Mouse (Mus musculus): ENCODE measurements around the gene Myt1l. TPM values are rescaled to one million over a fixed set of nuclear protein-coding genes. Genes with fewer than 3 reads are reported as not detected.
A peak's percentile ranks its signal among the peaks of the same experiment; 100 is the strongest.

Myt1l gene
- polyA plus RNA-seq, 1 experiment from 2014 or later, result 265 TPM

GRCm38 (mm10) chr12:29897533-29898085, 369.4 kb downstream of the Myt1l start:
- Histone ChIP-seq H3K36me3 (ENCODE audit: control insufficient read depth, insufficient read depth, low read length) (peaks cover 21% of the 10 kb centered on the region; the same call in 1 of the 2 replicates), H3K4me3 (ENCODE audit: low read depth, low read length) (no peak overlapping the region), H3K9me3 (ENCODE audit: control insufficient read depth, low read length) (no peaks in the 10 kb centered on the region), H3K27ac (ENCODE audit: low read depth, low read length) (no peak overlapping the region), H3K27me3 (ENCODE audit: control insufficient read depth, insufficient read depth, low read length) (no peaks in the 10 kb centered on the region), H3K4me1 (ENCODE audit: control insufficient read depth, insufficient read depth, low read length) (no peaks in the 10 kb centered on the region), H3K4me2 (ENCODE audit: low read depth, low read length) (no peak overlapping the region), H3K9ac (replicated peaks; ENCODE audit: low read depth, low read length) (no peak overlapping the region)
- 79% methylated on average over 3 of the region's 3 CpGs for WGBS
- no peak for ATAC-seq (ENCODE audit: low read depth)

GRCm38 (mm10) chr12:29904101-29904874, 376.1 kb downstream of the Myt1l start:
- Histone ChIP-seq H3K9ac (replicated peaks; ENCODE audit: low read depth, low read length) (no peak overlapping the region), H3K36me3 (ENCODE audit: control insufficient read depth, insufficient read depth, low read length) (no peaks in the 10 kb centered on the region), H3K4me2 (ENCODE audit: low read depth, low read length) (no peak overlapping the region), H3K27me3 (ENCODE audit: control insufficient read depth, insufficient read depth, low read length) (no peaks in the 10 kb centered on the region), H3K4me3 (ENCODE audit: low read depth, low read length) (no peak overlapping the region), H3K4me1 (ENCODE audit: control insufficient read depth, insufficient read depth, low read length) (no peaks in the 10 kb centered on the region), H3K27ac (ENCODE audit: low read depth, low read length) (no peak overlapping the region), H3K9me3 (ENCODE audit: control insufficient read depth, low read length) (no peaks in the 10 kb centered on the region)
- 74% methylated on average over 4 of the region's 4 CpGs for WGBS
- ATAC-seq (ENCODE audit: low read depth), result no peak

GRCm38 (mm10) chr12:29907056-29907455, 378.9 kb downstream of the Myt1l start:
- Histone ChIP-seq H3K27me3 (ENCODE audit: control insufficient read depth, insufficient read depth, low read length) (no peaks in the 10 kb centered on the region), H3K36me3 (ENCODE audit: control insufficient read depth, insufficient read depth, low read length) (0 out of 2 replicates have a peak, but pooled peaks cover 14% of the 10 kb centered on the region), H3K9ac (replicated peaks; ENCODE audit: low read depth, low read length) (no peak overlapping the region), H3K27ac (ENCODE audit: low read depth, low read length) (no peak overlapping the region), H3K4me1 (ENCODE audit: control insufficient read depth, insufficient read depth, low read length) (no peaks in the 10 kb centered on the region), H3K9me3 (ENCODE audit: control insufficient read depth, low read length) (no peaks in the 10 kb centered on the region), H3K4me3 (ENCODE audit: low read depth, low read length) (no peak overlapping the region), H3K4me2 (ENCODE audit: low read depth, low read length) (no peak overlapping the region)
- no peak; the same call in 1 of the 2 replicates for ATAC-seq (ENCODE audit: low read depth)
- 48% methylated on average over 2 of the region's 2 CpGs for WGBS

- no peak overlapping the region for H3K4me2 ChIP-seq (ENCODE audit: low read depth, low read length)
- H3K4me3 ChIP-seq (ENCODE audit: low read depth, low read length), result no peak overlapping the region
- no peak overlapping the region for H3K9ac ChIP-seq (replicated peaks; ENCODE audit: low read depth, low read length)
- H3K9me3 ChIP-seq (ENCODE audit: control insufficient read depth, low read length), result no peaks in the 10 kb centered on the region
- H3K27ac ChIP-seq (ENCODE audit: low read depth, low read length), result no peak overlapping the region
- 86% methylated on average over 3 of the region's 3 CpGs for WGBS
- no peaks in the 10 kb centered on the region for H3K27me3 ChIP-seq (ENCODE audit: control insufficient read depth, insufficient read depth, low read length)
- H3K36me3 ChIP-seq (ENCODE audit: control insufficient read depth, insufficient read depth, low read length), result peaks cover 50% of the 10 kb centered on the region
- no peak for ATAC-seq (ENCODE audit: low read depth)
- H3K4me1 ChIP-seq (ENCODE audit: control insufficient read depth, insufficient read depth, low read length), result no peaks in the 10 kb centered on the region
Measured at GRCm38 (mm10) chr12:29916139-29916538, 388.0 kb downstream of the Myt1l start.

- no peak overlapping the region for H3K4me3 ChIP-seq (ENCODE audit: low read depth, low read length)
- ATAC-seq (ENCODE audit: low read depth), result no peak
- peaks cover 45% of the 10 kb centered on the region for H3K36me3 ChIP-seq (ENCODE audit: control insufficient read depth, insufficient read depth, low read length)
- 83% methylated on average over 6 of the region's 6 CpGs for WGBS
- H3K9ac ChIP-seq (replicated peaks; ENCODE audit: low read depth, low read length), result no peak overlapping the region
- H3K27ac ChIP-seq (ENCODE audit: low read depth, low read length), result no peak overlapping the region
- no peaks in the 10 kb centered on the region for H3K9me3 ChIP-seq (ENCODE audit: control insufficient read depth, low read length)
- no peaks in the 10 kb centered on the region for H3K27me3 ChIP-seq (ENCODE audit: control insufficient read depth, insufficient read depth, low read length)
- H3K4me2 ChIP-seq (ENCODE audit: low read depth, low read length), result no peak overlapping the region
- no peaks in the 10 kb centered on the region for H3K4me1 ChIP-seq (ENCODE audit: control insufficient read depth, insufficient read depth, low read length)
Measured at GRCm38 (mm10) chr12:29916807-29917206, 388.6 kb downstream of the Myt1l start.

GRCm38 (mm10) chr12:29920298-29920697, 392.1 kb downstream of the Myt1l start:
- ATAC-seq (ENCODE audit: low read depth), result no peak
- H3K9me3 ChIP-seq (ENCODE audit: control insufficient read depth, low read length), result no peaks in the 10 kb centered on the region
- H3K4me1 ChIP-seq (ENCODE audit: control insufficient read depth, insufficient read depth, low read length), result no peaks in the 10 kb centered on the region
- H3K9ac ChIP-seq (replicated peaks; ENCODE audit: low read depth, low read length), result no peak overlapping the region
- H3K4me3 ChIP-seq (ENCODE audit: low read depth, low read length), result no peak overlapping the region
- no peaks in the 10 kb centered on the region for H3K27me3 ChIP-seq (ENCODE audit: control insufficient read depth, insufficient read depth, low read length)
- no peak overlapping the region for H3K27ac ChIP-seq (ENCODE audit: low read depth, low read length)
- peaks cover 30% of the 10 kb centered on the region for H3K36me3 ChIP-seq (ENCODE audit: control insufficient read depth, insufficient read depth, low read length)
- 85% methylated on average over 7 of the region's 7 CpGs for WGBS
- no peak overlapping the region for H3K4me2 ChIP-seq (ENCODE audit: low read depth, low read length)

- Histone ChIP-seq H3K27ac (ENCODE audit: low read depth, low read length) (no peak overlapping the region), H3K4me3 (ENCODE audit: low read depth, low read length) (no peak overlapping the region), H3K36me3 (ENCODE audit: control insufficient read depth, insufficient read depth, low read length) (peaks cover 19% of the 10 kb centered on the region), H3K9ac (replicated peaks; ENCODE audit: low read depth, low read length) (no peak overlapping the region), H3K9me3 (ENCODE audit: control insufficient read depth, low read length) (no peaks in the 10 kb centered on the region), H3K27me3 (ENCODE audit: control insufficient read depth, insufficient read depth, low read length) (no peaks in the 10 kb centered on the region), H3K4me2 (ENCODE audit: low read depth, low read length) (no peak overlapping the region), H3K4me1 (ENCODE audit: control insufficient read depth, insufficient read depth, low read length) (no peaks in the 10 kb centered on the region)
- ATAC-seq (ENCODE audit: low read depth), result no peak
- WGBS, result 88% methylated on average over 11 of the region's 11 CpGs
Measured at GRCm38 (mm10) chr12:29921481-29921880, 393.3 kb downstream of the Myt1l start.

- no peak overlapping the region for H3K9ac ChIP-seq (replicated peaks; ENCODE audit: low read depth, low read length)
- no peak overlapping the region for H3K4me3 ChIP-seq (ENCODE audit: low read depth, low read length)
- no peaks in the 10 kb centered on the region for H3K9me3 ChIP-seq (ENCODE audit: control insufficient read depth, low read length)
- peaks cover 7% of the 10 kb centered on the region; the same call in 1 of the 2 replicates for H3K36me3 ChIP-seq (ENCODE audit: control insufficient read depth, insufficient read depth, low read length)
- H3K27ac ChIP-seq (ENCODE audit: low read depth, low read length), result 0 out of 2 replicates have a peak overlapping the region, but pooled peaks have one; percentile 22
- no peak overlapping the region for H3K4me2 ChIP-seq (ENCODE audit: low read depth, low read length)
- H3K27me3 ChIP-seq (ENCODE audit: control insufficient read depth, insufficient read depth, low read length), result no peaks in the 10 kb centered on the region
- 40% methylated on average over 3 of the region's 3 CpGs for WGBS
- H3K4me1 ChIP-seq (ENCODE audit: control insufficient read depth, insufficient read depth, low read length), result no peaks in the 10 kb centered on the region
- no peak for ATAC-seq (ENCODE audit: low read depth)
Measured at GRCm38 (mm10) chr12:29926896-29927295, 398.7 kb downstream of the Myt1l start.

- no peak overlapping the region for H3K9ac ChIP-seq (replicated peaks; ENCODE audit: low read depth, low read length)
- no peak for ATAC-seq (ENCODE audit: low read depth)
- H3K27ac ChIP-seq (ENCODE audit: low read depth, low read length), result no peak overlapping the region
- no peaks in the 10 kb centered on the region for H3K9me3 ChIP-seq (ENCODE audit: control insufficient read depth, low read length)
- no peak overlapping the region for H3K4me2 ChIP-seq (ENCODE audit: low read depth, low read length)
- H3K4me1 ChIP-seq (ENCODE audit: control insufficient read depth, insufficient read depth, low read length), result no peaks in the 10 kb centered on the region
- H3K4me3 ChIP-seq (ENCODE audit: low read depth, low read length), result no peak overlapping the region
- WGBS, result 87% methylated on average over 1 of the region's 1 CpGs
- H3K27me3 ChIP-seq (ENCODE audit: control insufficient read depth, insufficient read depth, low read length), result no peaks in the 10 kb centered on the region
- no peaks in the 10 kb centered on the region; the same call in 1 of the 2 replicates for H3K36me3 ChIP-seq (ENCODE audit: control insufficient read depth, insufficient read depth, low read length)
Measured at GRCm38 (mm10) chr12:29930591-29930990, 402.4 kb downstream of the Myt1l start.
